Mouse (Mus musculus) kidney, adult 2 months (tissue): Measurements from ENCODE around the gene Spdye4c. TPM values are rescaled to one million over a fixed set of nuclear protein-coding genes. Genes with fewer than 3 reads are reported as not detected.

Experiments
- DNase-seq: peaks from one replicate; pipeline ENCODE4 v3.0.0; 2021
- H3K27ac ChIP-seq: fragments of 200-500 bp; 2 replicates; pipeline ENCODE4 v1.5.1; 2012; ENCODE audit warnings: low read depth, low read length, control low read depth, inconsistent platforms; ENCODE audit not compliant: insufficient read depth
- H3K27me3 ChIP-seq: fragments of 200-500 bp; replicated peaks from 2 replicates; pipeline ENCODE4 v1.6.1; 2012; ENCODE audit warnings: mild to moderate bottlenecking, moderate library complexity, low read length, inconsistent platforms; ENCODE audit not compliant: control insufficient read depth, insufficient read depth
- H3K36me3 ChIP-seq: fragments of 200-500 bp; 2 replicates; pipeline ENCODE4 v1.6.1; 2012; ENCODE audit warnings: mild to moderate bottlenecking, moderate library complexity, low read length, inconsistent platforms; ENCODE audit not compliant: control insufficient read depth, insufficient read depth
- H3K4me1 ChIP-seq: fragments of 200-500 bp; 2 replicates; pipeline ENCODE4 v1.6.1; 2011; ENCODE audit warnings: low read length; ENCODE audit not compliant: control insufficient read depth, insufficient read depth
- H3K4me3 ChIP-seq: fragments of 200-500 bp; 2 replicates; pipeline ENCODE4 v1.5.1; 2011; ENCODE audit warnings: mild to moderate bottlenecking, low read depth, low read length, control low read depth; ENCODE audit not compliant: insufficient read depth
- CTCF ChIP-seq: fragments of 200-500 bp; conservative IDR thresholded peaks from 2 replicates; pipeline ENCODE4 v1.5.1; 2011; ENCODE audit warnings: low read depth, mild to moderate bottlenecking, control low read depth, low read length, moderate library complexity, mixed read lengths; ENCODE audit not compliant: insufficient read depth, insufficient read length
- POLR2A ChIP-seq: fragments of 200-500 bp; IDR thresholded peaks from one replicate; pipeline ENCODE4 v1.6.1; 2011; ENCODE audit warnings: low read depth, low read length, control low read depth
- whole genome bisulfite sequencing: fragments of 180-500 bp; shearing (Covaris S2); methylation state at CpG from one replicate; pipeline ENCODE4 v1.1.7; 2018; 5-methylcytosine and 5-hydroxymethylcytosine counted together
- polyA plus RNA-seq: library from polyadenylated mRNA; depleted of rRNA; stranded (reverse); fragments of >200 nt; gene quantifications from 2 replicates; pipeline ENCODE4 v1.2.3, GENCODE M21; 2012; rRNA removed

Gene Spdye4c
- polyA plus RNA-seq, 1 experiment = not detected

DNA sequence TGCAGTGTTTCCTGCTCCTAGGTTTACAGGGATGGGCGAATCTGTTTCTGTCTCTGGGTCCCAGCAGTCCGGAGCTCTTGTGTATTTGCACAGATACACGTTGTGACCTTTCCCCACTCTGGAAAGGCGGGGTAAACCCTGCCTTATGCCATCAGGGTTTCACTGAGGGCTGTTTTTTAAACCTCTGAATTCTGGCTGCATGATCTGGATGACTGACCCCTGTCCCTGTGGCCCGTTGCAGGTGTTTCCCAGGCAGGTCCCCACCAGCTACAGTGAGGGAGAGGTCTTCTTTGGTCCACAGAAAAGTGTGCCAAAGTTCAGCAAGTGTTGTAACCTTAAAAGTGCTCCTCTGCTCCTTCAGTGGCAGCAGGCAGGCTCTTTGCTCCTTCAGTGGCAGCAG, 18.3 kb downstream of the Spdye4c start:
- no peak overlapping the region for H3K4me3 ChIP-seq
- DNase-seq = no peak
- no peaks in the 10 kb centered on the region for H3K4me1 ChIP-seq
- no peak for TF ChIP-seq POLR2A
- no peak for TF ChIP-seq CTCF
- H3K27me3 ChIP-seq = no peaks in the 10 kb centered on the region
- H3K36me3 ChIP-seq = peaks cover 5% of the 10 kb centered on the region
- WGBS = 64% methylated on average over 5 of the region's 5 CpGs
- no peak overlapping the region for H3K27ac ChIP-seq

DNA sequence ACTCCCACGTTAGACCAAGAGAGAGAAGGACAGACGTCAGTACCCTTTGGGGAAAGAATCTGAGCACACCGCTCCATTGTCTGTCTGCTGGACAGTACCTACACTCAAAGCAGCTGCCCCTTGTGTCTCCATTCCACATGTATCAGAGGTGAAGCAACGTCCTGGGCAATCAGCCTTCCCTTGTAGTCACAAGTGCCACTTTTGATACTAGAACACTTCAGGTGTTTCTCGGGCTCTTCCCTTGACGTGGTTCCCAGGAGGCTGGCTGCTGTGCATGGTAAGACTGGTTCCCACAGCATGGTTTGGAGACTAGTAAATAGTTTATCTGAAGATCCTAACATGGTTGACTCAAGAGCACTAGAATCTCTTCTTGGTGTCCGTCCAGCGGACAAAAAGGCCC, 20.2 kb downstream of the Spdye4c start:
- DNase-seq = no peak
- 95% methylated on average over 8 of the region's 8 CpGs for WGBS
- Histone ChIP-seq H3K27ac (no peak overlapping the region), H3K36me3 (peaks cover 5% of the 10 kb centered on the region), H3K4me3 (no peak overlapping the region), H3K27me3 (no peaks in the 10 kb centered on the region), H3K4me1 (no peaks in the 10 kb centered on the region)
- TF ChIP-seq CTCF (no peak), POLR2A (no peak)

DNA sequence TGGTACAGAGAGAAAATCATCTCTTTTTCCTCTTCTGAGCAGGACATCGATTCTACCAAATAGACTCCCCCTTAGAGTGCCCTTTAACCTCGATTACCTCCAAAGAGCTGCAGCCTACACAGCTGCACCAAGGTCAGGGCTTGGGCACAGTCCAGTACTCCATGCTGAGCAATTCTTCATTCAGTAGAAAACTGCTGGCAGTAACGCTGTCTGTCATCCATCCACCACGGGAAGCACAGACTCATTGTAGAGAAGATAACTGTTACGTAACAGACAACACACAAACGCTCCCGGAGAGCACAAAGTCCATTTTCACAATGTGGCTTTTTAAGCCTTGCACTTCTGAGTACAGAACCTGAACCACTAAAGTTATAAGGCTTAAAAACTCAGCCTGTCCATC, 21.3 kb downstream of the Spdye4c start:
- no peaks in the 10 kb centered on the region for H3K27me3 ChIP-seq
- TF ChIP-seq CTCF = no peak
- no peak for TF ChIP-seq POLR2A
- no peak overlapping the region for H3K4me3 ChIP-seq
- DNase-seq = peak; percentile 81
- no peak overlapping the region for H3K27ac ChIP-seq
- peaks cover 8% of the 10 kb centered on the region for H3K36me3 ChIP-seq
- H3K4me1 ChIP-seq = no peaks in the 10 kb centered on the region
- 50% methylated on average over 7 of the region's 7 CpGs for WGBS

DNA sequence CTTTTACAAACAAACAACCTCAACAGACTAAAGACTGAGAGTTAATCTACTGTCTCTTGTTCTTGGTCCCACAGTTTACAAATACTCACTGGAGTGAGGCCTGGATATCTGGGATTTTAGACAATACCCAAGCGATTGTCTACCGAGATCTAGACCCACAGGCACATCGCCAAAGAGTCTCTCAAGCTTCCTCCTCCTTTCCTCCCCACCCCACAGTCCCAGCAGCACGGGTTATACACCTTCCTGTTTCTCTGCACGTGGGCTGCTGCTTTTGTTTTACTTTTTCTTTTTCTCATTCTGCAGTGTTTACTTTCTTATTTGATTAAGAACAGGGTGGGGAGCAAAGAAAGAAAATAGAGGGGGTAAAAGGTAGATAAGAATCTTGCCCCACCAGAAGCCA, 22.4 kb downstream of the Spdye4c start:
- peak; percentile 27 for DNase-seq
- H3K36me3 ChIP-seq = peaks cover 10% of the 10 kb centered on the region

DNA sequence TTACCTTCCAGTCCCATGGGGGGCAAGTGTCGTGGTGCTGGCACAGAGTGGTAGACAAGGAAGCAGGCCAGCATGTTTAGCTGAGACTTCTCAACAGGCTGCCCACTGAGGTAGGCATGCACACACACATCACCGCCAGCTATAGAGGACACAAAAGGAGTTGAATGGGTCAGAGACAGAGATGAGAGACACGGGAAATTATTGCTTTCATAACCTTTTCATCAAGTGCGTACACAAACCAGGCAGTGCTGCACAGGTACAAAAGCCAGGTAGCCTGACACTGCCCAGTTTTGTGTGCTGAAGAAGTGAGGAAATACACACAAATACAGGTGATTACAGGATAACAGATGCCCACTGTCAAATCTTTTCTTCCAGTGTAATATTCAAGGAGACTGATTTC, 24.4 kb downstream of the Spdye4c start:
- TF ChIP-seq POLR2A (no peak), CTCF (no peak)
- no peak for DNase-seq
- Histone ChIP-seq H3K4me3 (no peak overlapping the region), H3K27ac (no peak overlapping the region), H3K36me3 (peaks cover 12% of the 10 kb centered on the region), H3K4me1 (no peaks in the 10 kb centered on the region), H3K27me3 (no peaks in the 10 kb centered on the region)
- 96% methylated on average over 4 of the region's 4 CpGs for WGBS

More for the DNA sequence above, 22.4 kb downstream of the Spdye4c start:
- H3K4me1 ChIP-seq = no peaks in the 10 kb centered on the region
- H3K27me3 ChIP-seq = no peaks in the 10 kb centered on the region
- 61% methylated on average over 5 of the region's 5 CpGs for WGBS
- no peak overlapping the region for H3K4me3 ChIP-seq
- H3K27ac ChIP-seq = no peak overlapping the region
- TF ChIP-seq POLR2A = no peak
- TF ChIP-seq CTCF = no peak

DNA sequence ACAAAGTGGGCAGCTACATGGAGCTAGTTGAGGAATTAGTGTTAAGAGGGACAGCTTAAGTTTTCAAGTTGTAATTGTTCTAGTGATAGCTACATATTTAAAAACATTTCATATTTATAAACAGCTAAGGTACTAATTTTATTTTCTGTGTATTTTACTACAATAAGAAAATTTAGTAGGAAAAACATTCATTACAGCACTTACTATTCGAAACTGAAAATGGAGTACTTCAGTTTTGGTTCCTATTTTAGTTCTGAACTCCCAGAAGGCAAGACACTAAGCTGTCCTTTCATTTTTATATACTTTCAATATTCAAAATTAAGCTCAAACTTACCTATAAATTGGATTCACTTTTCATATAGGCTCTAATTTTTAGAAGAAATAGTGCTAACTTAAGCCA, 29.6 kb downstream of the Spdye4c start:
- Histone ChIP-seq H3K36me3 (peaks cover 14% of the 10 kb centered on the region), H3K4me3 (no peak overlapping the region), H3K27me3 (no peaks in the 10 kb centered on the region), H3K4me1 (no peaks in the 10 kb centered on the region), H3K27ac (no peak overlapping the region)
- WGBS = 92% methylated on average over 1 of the region's 1 CpGs
- TF ChIP-seq POLR2A (no peak), CTCF (no peak)
- no peak for DNase-seq

Other genes starting within 250 kb of the Spdye4c start
- gene Anapc1, start 96.2 kb downstream of the Spdye4c start, polyA plus RNA-seq = 32.2 and 40.6 TPM in 2 replicates
- gene Mertk, start 107.7 kb downstream of the Spdye4c start, polyA plus RNA-seq = 12.4 and 13.3 TPM in 2 replicates
- 13.8 and 14.1 TPM in 2 replicates for gene Tmem87b, start 226.9 kb downstream of the Spdye4c start, polyA plus RNA-seq